Mouse (Mus musculus): ENCODE measurements around the gene Zyg11a. TPM values are rescaled to one million over a fixed set of nuclear protein-coding genes. Genes with fewer than 3 reads are reported as not detected.

The Zyg11a gene
- under 1 TPM in 1 of 2 experiments, not detected in 1; 0.14 TPM for total RNA-seq (2021)

GRCm38 (mm10) chr4:108217332-108218179 lies at the start of gene Zyg11a:
TSS of gene Zyg11a (minus strand) at chr4:108218048.
- peak in 1 of 2 experiments; percentile 6 for DNase-seq
- intact Hi-C loops (cut with DNase I) = no loop called here

- no peak for DNase-seq
- intact Hi-C loops (cut with DNase I) = no loop called here
Observed at GRCm38 (mm10) chr4:108265774-108266173, 47.9 kb upstream of the Zyg11a start.

- DNase-seq = no peak
- intact Hi-C loops (cut with DNase I) = loop anchor here (5.0 kb wide), 1 partner anchor 74 kb away; the partner anchor contains the start of gene Coa7
Observed at GRCm38 (mm10) chr4:108253317-108253716, 35.5 kb upstream of the Zyg11a start.

GRCm38 (mm10) chr4:108250501-108250900 lies 32.7 kb upstream of the Zyg11a start:
- intact Hi-C loops (cut with DNase I) = loop anchor here (5.0 kb wide), 1 partner anchor 77 kb away; the partner anchor contains the start of gene Coa7
- peak in 1 of 2 experiments; percentile 6 for DNase-seq

GRCm38 (mm10) chr4:108249314-108249713 lies 31.5 kb upstream of the Zyg11a start:
- intact Hi-C loops (cut with DNase I) = no loop called here

GRCm38 (mm10) chr4:108233654-108234053 lies 15.8 kb upstream of the Zyg11a start:
- no peak for DNase-seq
- intact Hi-C loops (cut with DNase I) = no loop called here

More at GRCm38 (mm10) chr4:108249314-108249713, 31.5 kb upstream of the Zyg11a start:
- no peak for DNase-seq

GRCm38 (mm10) chr4:108225341-108225872 lies 7.6 kb upstream of the Zyg11a start:
- DNase-seq = no peak
- intact Hi-C loops (cut with DNase I) = no loop called here

- DNase-seq = no peak
- intact Hi-C loops (cut with DNase I) = no loop called here
Observed at GRCm38 (mm10) chr4:108222507-108222906, 4.7 kb upstream of the Zyg11a start.

- intact Hi-C loops (cut with DNase I) = no loop called here
- no peak for DNase-seq
Observed at GRCm38 (mm10) chr4:108219019-108219418, 1.2 kb upstream of the Zyg11a start.

- intact Hi-C loops (cut with DNase I) = no loop called here
- DNase-seq = no peak
Observed at GRCm38 (mm10) chr4:108213023-108213422, 4.8 kb downstream of the Zyg11a start.

GRCm38 (mm10) chr4:108204629-108205028 lies 13.2 kb downstream of the Zyg11a start:
- DNase-seq = no peak
- intact Hi-C loops (cut with DNase I) = no loop called here

GRCm38 (mm10) chr4:108199236-108199635 lies 18.6 kb downstream of the Zyg11a start:
- intact Hi-C loops (cut with DNase I) = no loop called here
- no peak for DNase-seq

GRCm38 (mm10) chr4:108196277-108196855 lies 21.5 kb downstream of the Zyg11a start:
- DNase-seq = peak; percentile 14 to 18
- intact Hi-C loops (cut with DNase I) = no loop called here

- intact Hi-C loops (cut with DNase I) = no loop called here
- no peak for DNase-seq
Observed at GRCm38 (mm10) chr4:108192821-108193323, 25.0 kb downstream of the Zyg11a start.

- DNase-seq = no peak
- intact Hi-C loops (cut with DNase I) = no loop called here
Observed at GRCm38 (mm10) chr4:108182278-108182677, 35.6 kb downstream of the Zyg11a start.

- intact Hi-C loops (cut with DNase I) = loop anchor here (5.0 kb wide), 1 partner anchor 159 kb away; the partner anchor contains the start of gene Coa7
- DNase-seq = no peak
Observed at GRCm38 (mm10) chr4:108168056-108168455, 49.8 kb downstream of the Zyg11a start.

GRCm38 (mm10) chr4:108166874-108167273 lies 51.0 kb downstream of the Zyg11a start:
- intact Hi-C loops (cut with DNase I) = loop anchor here (5.0 kb wide), 1 partner anchor 160 kb away; the partner anchor contains the start of gene Coa7
- DNase-seq = no peak

GRCm38 (mm10) chr4:108165152-108165895 lies 52.5 kb downstream of the Zyg11a start, which contains the start of gene Echdc2:
TSS of gene Echdc2 (plus strand) at chr4:108165437.
- intact Hi-C loops (cut with DNase I) = loop anchor here (5.0 kb wide), 1 partner anchor 162 kb away; the partner anchor contains the start of gene Coa7
- peak; percentile 39 to 48 for DNase-seq

GRCm38 (mm10) chr4:108163291-108163690 lies 54.6 kb downstream of the Zyg11a start:
- intact Hi-C loops (cut with DNase I) = no loop called here
- DNase-seq = no peak

GRCm38 (mm10) chr4:108161936-108162335 lies 55.9 kb downstream of the Zyg11a start:
- no peak for DNase-seq
- intact Hi-C loops (cut with DNase I) = no loop called here
